Mouse (Mus musculus): ENCODE data around the gene Dcdc2a. TPM values are rescaled to one million over a fixed set of nuclear protein-coding genes. Genes with fewer than 3 reads are reported as not detected.

Gene Dcdc2a
- total RNA-seq (2021), result 10 to 100 TPM in 1 of 2 experiments, under 1 TPM in 1; 0.79 to 20.8 TPM
- long read RNA-seq, experiment 1, result 0 reads
- long read RNA-seq, experiment 2, full-length matches to known transcripts, result 14 of 18 reads
- long read RNA-seq, experiment 2, partial matches to known transcripts, result 0 of 18 reads
- long read RNA-seq, experiment 2, other reads (novel, unspliced or antisense), result 4 of 18 reads

DNA sequence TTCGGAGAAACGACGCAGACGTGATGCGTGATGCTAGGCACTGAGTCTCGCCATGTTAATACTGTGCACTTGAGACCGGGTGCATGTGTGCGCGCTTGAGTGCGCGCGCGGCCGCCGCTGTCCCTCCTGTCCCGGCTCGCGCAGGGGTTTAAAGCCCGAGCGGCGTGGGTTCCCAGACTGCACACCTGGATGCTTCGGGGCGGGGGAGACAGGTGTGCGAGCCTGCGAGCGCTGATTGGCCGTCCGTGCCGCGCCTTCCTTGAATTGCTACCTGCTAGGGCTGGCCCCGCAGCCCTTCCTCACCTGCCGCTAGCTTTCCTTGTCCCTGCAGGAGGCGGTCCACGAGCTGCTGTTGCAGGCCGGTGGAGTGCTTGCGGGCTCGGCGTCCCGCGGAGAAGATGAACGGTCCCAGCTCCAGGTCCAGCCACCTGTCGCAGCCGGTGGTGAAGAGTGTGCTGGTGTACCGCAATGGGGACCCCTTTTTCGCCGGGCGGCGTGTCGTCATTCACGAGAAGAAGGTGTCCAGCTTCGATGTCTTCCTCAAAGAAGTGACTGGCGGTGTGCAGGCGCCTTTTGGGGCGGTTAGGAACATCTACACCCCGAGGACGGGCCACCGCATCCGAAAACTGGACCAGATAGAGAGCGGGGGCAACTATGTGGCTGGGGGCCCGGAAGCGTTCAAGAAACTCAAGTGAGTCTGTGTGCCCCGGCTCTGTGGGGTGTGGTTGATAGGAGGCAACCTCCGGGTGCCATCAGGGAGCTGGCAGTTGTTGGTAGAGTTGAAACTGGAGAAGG lies at the start of gene Dcdc2a:
Gene Dcdc2a, plus strand, starts transcription at position 132 of the 795 bp plus-strand sequence.
- no peak for DNase-seq (ENCODE audit: low spot score in 2 of 2)

DNA sequence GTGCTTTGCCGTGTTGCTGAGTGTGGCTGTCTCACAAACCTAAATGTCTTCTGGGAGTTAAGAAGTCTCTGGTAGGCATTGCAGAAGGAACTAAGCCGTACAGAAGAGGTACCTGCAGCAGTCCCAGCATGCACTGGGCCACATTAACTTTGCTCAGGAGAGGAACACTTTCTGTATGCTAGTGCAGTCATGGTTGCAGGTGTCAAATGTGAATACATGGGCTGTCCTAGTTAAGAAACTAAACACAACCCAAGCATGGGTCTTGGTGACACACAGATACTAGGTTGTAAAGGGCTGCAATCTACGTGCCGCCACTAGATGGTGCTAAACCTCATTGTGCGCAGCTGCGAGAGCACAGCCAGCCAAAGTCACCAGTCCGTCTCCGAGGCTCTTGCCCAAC lies 48.7 kb upstream of the Dcdc2a start:
- no peak for DNase-seq (ENCODE audit: low spot score in 2 of 2)

- DNase-seq (ENCODE audit: low spot score in 2 of 2), result no peak
These were observed 37.5 kb upstream of the Dcdc2a start for GRCm38 (mm10) chr13:25018316-25018715.

DNA sequence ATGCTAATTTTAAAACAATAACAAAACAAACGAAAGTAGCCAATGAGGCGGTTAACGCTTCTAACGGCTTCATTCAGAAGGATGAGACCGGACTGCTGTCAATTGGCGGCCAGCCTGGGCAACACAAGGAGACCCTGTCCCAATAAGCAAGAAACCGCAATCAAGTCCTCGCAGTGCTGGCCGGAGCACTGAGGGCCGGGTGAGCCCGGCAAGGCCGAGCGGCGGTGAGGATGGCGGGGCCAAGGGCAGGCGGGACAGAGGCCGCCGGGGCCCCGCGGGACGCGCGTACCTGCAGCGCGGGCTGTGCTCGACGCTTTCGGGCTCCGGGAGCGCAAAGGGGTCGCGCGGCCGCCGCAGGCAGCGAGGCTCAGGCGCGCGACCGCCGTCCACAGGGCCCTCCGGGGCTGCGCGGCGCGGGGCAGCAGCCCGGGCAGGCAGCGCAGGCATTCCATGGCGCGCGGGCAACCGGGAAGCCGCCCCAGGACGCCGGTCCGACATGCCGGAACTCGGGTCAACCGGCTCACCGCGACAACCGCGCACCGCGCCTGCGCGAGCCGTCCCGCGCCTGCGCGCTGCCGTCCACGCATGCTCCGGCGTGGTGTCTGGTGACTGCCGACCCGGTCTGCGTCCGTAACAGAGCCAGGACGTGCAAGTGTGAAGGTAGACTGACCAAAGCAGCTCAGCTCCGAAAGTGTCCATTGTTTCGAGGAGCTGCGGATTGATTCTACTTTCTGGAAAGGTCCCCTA lies 35.8 kb upstream of the Dcdc2a start, which contains the start of gene Mrs2:
Gene Mrs2, minus strand, starts transcription at position 587 of the 747 bp plus-strand sequence.
- DNase-seq (ENCODE audit: low spot score in 2 of 2), result peak; percentile 76 to 78

DNA sequence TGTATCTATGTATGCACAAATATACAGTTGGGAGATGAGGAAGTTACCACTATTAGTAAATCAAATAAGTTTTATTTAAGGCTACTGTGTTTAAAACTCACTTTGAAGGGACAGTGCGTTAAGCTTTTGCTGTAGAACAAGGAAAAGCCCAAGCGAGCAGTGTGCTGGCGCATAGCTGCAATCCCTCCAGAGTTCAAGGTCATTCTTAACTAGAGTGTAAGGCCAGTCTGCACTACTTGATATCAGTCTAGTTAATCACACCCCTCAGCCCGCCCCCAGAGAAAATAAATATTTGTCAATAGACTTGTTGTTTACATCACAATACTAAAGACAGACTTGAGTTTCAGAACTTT lies 35.3 kb upstream of the Dcdc2a start:
- DNase-seq (ENCODE audit: low spot score in 2 of 2), result no peak

DNA sequence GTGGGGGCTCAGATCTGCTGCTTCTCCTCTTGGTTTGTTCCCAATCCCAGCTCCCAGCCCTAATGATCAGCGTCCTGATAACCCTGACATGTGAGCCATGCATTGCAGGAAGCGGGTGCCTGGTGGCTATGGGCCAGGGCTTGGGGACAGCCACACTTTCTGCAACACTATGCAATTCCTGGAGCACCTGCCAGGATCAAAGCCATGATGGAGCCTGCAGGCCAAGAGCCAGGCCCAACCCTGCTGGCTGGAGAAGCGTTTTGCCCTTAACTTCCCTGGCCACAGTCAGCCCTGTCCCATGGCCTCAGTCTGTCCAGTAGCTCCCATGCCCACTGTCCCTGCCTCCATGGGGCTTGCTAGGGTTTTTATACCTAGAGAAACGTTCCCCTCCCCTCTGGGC lies 33.4 kb upstream of the Dcdc2a start:
- DNase-seq (ENCODE audit: low spot score in 2 of 2), result no peak

GRCm38 (mm10) chr13:25023129-25023528 lies 32.7 kb upstream of the Dcdc2a start:
- no peak for DNase-seq (ENCODE audit: low spot score in 2 of 2)

GRCm38 (mm10) chr13:25024655-25025054 lies 31.1 kb upstream of the Dcdc2a start:
- DNase-seq (ENCODE audit: low spot score in 2 of 2), result no peak

DNA sequence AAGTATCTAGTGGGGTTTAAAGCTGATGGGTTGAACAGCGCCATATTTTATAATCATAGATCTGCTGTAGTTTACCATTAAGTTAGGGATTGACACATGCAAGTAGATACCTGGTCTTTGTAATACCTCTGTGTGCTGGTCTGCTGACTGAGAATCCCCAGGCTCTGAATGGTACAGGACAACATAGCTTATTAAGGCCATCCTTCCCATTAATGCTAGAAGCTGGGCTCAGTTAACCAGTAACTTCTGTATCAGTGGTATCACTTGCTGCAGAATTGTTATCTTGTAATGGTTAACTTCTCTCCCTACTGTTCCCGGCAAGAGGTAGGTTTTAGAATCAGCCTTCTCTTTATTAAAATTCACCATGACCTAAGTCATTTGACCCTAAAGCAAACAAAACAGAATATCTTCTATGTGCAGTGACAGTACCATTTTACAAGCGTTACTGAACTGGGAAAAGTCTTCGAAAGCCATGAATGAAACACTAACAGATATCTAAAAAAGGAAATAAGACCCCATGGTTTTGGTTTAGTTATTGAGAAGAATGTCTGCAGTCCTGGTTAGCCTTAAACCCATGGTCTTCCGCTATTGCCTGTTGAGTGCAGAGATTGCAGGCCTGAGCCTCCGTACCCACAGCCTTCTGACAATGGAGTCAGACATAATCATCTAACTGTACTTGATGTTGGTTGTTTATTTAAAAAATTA lies 29.2 kb upstream of the Dcdc2a start:
- no peak for DNase-seq (ENCODE audit: low spot score in 2 of 2)

DNA sequence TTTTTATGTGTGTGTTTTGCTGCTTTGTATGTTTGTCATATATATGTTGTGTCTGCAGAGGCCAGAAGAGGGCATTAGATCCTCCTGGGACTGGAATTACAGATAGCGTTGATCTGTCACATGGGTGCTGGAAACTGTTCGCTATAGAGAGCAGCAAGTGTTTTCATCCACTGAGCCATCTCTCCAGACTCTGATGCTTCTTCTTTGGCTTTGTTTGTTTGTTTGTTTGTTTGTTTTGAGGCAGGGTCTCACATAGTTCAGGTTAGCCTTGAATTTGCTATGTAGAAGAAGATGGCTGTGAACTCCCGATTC lies 28.7 kb upstream of the Dcdc2a start:
- DNase-seq (ENCODE audit: low spot score in 2 of 2), result no peak

DNA sequence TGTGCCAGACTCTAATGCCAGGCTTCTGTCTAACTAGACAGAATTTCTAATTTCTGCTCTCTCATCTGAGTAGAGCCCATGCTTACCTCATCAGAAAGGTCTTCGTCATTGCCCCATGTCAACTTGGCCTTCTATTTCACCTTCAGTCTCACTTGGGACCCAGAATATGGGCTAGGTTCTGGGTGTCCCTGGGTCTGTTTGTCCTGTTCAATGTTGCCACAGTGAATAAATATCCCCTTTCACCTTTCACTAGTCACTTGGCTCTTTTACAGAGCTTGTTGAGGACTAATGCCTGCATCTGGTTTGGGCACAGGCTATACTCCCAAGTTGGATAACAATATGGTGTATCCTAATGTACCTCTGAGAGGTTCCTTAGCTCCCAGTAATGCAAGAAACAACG lies 16.3 kb upstream of the Dcdc2a start:
- DNase-seq (ENCODE audit: low spot score in 2 of 2), result no peak

DNA sequence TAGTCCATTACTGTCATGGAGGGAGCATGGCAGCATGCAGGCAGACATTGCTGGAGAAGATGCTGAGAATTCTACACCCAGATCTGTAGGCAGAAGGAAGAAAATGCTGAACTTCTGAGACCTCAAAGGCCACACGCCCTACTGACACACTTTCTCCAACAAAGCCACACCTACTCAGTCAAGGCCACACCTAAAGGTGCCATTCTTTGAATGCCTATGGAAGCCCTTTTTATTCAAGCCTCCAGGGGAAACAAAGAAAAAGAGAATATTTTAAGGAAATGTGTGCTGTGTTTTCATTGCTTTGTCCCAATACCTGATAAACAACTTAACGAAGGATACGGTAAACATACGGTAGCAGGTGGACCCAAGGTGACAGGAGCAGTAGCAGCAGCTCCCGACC lies 3.1 kb upstream of the Dcdc2a start:
- DNase-seq (ENCODE audit: low spot score in 2 of 2), result no peak

DNA sequence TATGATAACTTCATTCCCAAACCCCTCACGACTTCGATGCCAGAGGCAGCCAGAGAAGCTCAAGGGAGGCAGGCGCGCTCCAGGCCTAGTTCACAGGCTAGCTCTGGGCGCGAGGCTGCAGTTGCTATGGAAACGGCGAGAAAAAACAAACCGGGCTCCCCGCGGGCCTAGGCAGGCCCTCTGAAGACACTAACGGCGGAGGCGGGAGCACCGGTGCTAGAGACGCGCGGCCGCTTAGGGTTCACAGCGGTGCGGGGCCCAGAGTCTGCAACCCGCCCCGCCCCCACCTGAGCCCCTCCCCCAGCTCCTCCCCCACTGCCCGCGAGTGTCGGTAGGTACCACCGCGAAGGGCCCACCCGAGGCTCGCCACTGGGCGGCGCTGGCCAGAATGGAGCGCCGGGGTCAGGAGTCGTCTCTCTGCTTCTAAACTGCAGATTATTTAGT lies 671 bp upstream of the Dcdc2a start:
- peak; percentile 14 to 35 for DNase-seq (ENCODE audit: low spot score in 2 of 2)

- no peak for DNase-seq (ENCODE audit: low spot score in 2 of 2)
These were observed 10.9 kb downstream of the Dcdc2a start for GRCm38 (mm10) chr13:25066659-25067058.

DNA sequence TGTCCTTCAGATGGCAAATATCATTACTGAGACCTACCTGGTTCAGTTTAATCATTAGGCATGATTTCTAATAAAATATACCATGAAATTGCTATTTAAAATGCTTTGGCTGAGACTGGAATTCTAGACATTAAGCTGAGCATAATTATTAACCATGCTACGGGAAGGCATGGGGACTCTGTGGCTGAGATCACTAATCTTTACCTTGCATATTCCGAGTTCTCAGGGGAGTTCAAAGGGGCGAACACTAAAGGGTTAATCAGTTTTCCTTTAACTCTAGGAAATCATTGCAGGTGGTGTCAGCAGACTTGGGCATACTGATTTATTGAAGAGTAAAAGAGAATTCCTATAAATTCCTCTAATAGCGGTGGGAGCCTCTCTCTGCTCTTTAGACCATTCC lies 11.4 kb downstream of the Dcdc2a start:
- DNase-seq (ENCODE audit: low spot score in 2 of 2), result no peak

DNA sequence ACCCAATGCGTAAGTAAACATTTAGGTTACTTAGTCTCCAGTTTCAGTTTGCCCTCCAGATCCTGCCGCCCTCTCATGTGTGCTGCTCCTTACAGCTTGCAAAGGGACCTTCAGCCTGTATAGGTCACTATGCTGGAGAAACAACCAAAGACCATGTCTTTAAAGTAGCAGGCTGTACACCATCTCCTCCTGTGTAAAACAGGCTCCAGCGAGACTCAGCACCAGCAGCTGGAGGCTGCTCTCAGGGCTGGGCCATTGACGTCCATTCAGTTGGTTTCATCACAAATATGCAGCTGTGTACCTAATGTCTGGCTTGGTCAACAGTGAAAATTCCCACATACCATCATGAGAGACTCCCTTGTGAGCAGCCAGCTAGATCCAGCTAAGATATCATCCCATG lies 14.0 kb downstream of the Dcdc2a start:
- DNase-seq (ENCODE audit: low spot score in 2 of 2), result no peak

- no peak for DNase-seq (ENCODE audit: low spot score in 2 of 2)
These were observed 15.0 kb downstream of the Dcdc2a start for GRCm38 (mm10) chr13:25070791-25071190.

GRCm38 (mm10) chr13:25077262-25077661 lies 21.5 kb downstream of the Dcdc2a start:
- DNase-seq (ENCODE audit: low spot score in 2 of 2), result no peak

DNA sequence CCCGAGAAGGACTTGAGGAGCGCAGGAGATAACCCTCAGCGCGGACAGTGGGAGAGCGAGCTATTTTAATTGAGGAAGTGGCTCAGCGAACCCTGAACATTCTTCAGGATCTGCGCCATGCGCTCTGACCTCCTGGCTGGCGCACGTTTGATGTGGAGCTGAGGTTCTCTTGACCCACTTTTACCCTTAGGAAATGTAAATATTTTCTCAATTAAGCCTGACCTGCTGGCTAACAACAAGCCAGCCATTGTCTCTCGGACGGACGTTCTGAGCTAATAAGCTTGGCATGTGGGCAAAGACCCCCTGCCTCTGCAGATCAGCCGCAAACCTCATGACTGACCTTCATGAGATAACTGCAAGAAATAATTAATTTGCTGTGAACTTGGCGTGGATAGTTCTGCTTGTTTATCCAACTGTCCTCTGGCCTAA lies 27.4 kb downstream of the Dcdc2a start:
- no peak for DNase-seq (ENCODE audit: low spot score in 2 of 2)

DNA sequence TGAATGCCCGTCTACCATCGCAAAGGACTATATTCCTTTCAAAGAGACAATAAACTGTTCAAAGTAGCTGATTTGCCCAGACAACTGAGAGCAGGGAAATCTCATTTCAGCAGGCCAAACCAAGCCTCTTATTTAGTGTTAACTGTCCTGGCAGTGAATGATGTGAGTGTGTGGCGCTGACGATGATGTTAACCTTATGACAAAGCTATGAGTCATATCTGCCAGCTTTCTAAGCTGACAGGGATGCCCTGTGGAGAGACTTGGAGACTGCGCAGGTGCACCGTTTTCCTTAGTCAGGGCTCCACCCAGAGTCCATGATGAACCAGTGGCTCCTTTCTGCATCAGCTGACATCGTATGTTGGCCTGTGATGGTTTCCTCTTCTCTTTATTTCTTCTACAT lies 29.3 kb downstream of the Dcdc2a start:
- DNase-seq (ENCODE audit: low spot score in 2 of 2), result no peak

DNA sequence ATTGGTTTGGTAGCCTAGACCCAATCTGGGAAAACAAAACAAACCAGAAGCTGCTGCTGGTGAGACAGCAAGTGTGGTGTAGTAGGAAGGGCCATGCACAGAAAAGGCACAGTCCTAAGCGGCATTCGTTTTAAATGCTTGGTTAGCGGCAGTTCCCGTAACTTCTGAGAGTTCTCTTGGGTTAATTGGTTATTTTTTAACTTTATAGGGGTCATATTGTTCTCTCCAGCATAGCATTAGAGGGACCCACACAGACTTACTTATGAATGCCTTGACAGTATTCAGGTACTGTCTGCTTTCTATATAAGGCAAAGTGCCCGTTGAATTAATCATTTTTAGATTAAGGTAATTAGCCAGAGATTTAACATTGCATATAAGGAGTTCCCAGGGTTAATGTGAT lies 35.5 kb downstream of the Dcdc2a start:
- DNase-seq (ENCODE audit: low spot score in 2 of 2), result no peak

DNA sequence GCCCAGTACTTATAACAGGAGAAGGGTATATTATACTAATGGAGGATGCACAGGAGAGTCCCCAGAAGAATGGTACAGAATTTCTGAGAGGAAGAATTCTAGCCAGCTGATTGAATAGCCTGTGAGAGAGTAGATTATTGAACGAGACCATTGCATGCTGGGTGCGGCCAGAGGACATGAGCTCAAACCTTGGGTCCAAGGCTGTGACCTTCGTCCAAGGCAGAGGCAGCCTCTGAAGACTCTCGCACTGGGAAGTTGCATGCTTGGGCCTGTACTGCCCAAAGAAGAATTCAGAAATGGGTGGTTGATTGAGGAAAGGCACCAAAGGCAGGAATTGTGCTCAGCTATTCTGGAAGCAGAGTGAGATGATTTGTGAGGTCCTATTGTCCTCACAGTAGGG lies 38.0 kb downstream of the Dcdc2a start:
- no peak for DNase-seq (ENCODE audit: low spot score in 2 of 2)

All from adrenal gland, postnatal 4 days (tissue).